Mouse (Mus musculus): ENCODE results near the gene Ppp5c. TPM values are rescaled to one million over a fixed set of nuclear protein-coding genes. Genes with fewer than 3 reads are reported as not detected.

Gene Ppp5c
- polyA plus RNA-seq, 1 experiment from 2014 or later = 128 TPM

DNA sequence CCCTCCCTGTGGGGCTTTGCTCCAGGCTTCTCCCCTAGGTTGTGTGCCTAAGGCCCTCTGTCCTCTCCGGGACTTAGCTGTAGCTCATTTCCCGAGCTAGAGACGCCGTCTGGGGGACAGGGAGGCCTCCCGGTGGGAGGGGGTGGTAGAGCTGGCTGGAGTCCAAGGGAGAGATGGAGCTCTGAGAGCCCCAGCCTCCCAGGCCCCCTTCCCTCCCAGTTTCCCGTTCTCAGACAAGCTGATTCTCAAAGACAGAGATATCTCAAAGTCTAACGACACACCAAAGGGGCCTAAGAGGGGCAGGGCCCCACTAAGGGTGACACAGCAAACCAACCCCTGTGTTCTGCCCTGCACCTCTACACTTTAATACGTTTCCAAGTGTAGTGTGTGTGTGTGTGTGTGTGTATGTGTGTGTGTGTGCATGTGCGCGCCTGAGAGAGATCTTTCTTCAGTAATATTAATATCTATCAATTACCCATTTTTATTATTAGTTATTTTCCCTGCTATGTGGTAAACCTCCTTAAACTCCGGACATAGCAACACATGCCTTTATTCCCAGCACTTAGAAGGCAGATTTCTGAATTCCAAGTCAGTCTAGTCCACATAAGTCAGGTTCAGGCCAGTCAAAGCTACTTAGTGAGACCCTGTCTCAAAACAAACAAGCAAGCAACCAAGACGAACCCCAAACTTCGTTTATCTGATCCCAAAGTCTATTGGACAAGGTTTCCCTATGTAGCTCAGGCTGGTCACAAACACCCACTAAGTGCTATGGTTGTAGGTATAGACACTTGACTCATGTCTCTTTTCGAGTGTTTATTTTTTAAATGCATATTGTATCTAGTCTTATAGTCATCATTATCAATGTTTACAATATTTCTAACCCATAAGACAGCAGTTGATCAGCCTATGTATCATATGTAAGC lies 29.1 kb upstream of the Ppp5c start:
- 36% methylated on average over 14 of the region's 14 CpGs for WGBS
- peak overlapping the region; percentile 33 for H3K4me3 ChIP-seq (ENCODE audit: low read depth, low read length)
- ATAC-seq (ENCODE audit: insufficient read depth, low FRiP score, low TSS enrichment) (no peak), DNase-seq (ENCODE audit: low spot score) (peak; percentile 45)
- 0 out of 2 replicates have a peak, but pooled peaks cover 2% of the 10 kb centered on the region for H3K9me3 ChIP-seq (ENCODE audit: control insufficient read depth, low read length)
- H3K27ac ChIP-seq (ENCODE audit: low read depth, low read length) = 0 out of 2 replicates have a peak overlapping the region, but pooled peaks have one; percentile 8
- peak overlapping the region; percentile 68 for H3K4me2 ChIP-seq (ENCODE audit: low read depth)
- H3K4me1 ChIP-seq (ENCODE audit: control insufficient read depth, insufficient read depth, low read length) = peaks cover 10% of the 10 kb centered on the region
- H3K9ac ChIP-seq (ENCODE audit: low read length) = peak overlapping the region; percentile 35; the same call in 1 of the 2 replicates
- no peaks in the 10 kb centered on the region for H3K27me3 ChIP-seq (ENCODE audit: control insufficient read depth, insufficient read depth, low read length)
- no peaks in the 10 kb centered on the region for H3K36me3 ChIP-seq (ENCODE audit: control insufficient read depth, insufficient read depth, low read length)

DNA sequence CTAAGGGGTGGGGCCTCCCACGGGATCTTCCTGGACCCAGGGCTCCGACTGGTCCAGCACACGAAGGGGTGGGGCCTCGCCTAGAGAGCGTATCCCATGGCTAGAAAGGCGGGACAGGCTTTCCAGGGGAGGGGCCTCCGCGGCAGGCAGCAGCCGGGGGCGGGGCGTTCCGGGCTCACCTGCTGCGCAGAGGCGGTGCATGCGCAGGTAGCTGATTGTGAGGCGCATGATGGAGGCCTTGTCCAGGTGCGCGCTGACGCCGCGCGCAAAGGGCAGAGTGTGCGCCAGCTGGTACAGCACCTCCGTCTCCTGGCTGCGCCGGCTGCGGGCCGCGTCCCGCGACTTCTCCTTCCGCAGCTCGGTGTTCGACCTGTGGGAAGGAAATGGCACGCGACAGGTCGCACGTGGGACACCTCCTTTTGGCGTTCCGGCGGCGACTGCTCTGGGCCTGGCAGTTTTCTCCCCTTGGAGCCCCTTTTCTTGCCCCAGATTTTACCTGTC lies 28.4 kb upstream of the Ppp5c start:
- Histone ChIP-seq H3K4me3 (ENCODE audit: low read depth, low read length) (peak overlapping the region; percentile 33), H3K9ac (ENCODE audit: low read length) (peak overlapping the region; percentile 35), H3K9me3 (ENCODE audit: control insufficient read depth, low read length) (0 out of 2 replicates have a peak, but pooled peaks cover 2% of the 10 kb centered on the region), H3K4me1 (ENCODE audit: control insufficient read depth, insufficient read depth, low read length) (peaks cover 10% of the 10 kb centered on the region), H3K27me3 (ENCODE audit: control insufficient read depth, insufficient read depth, low read length) (no peaks in the 10 kb centered on the region), H3K36me3 (ENCODE audit: control insufficient read depth, insufficient read depth, low read length) (no peaks in the 10 kb centered on the region), H3K4me2 (ENCODE audit: low read depth) (peak overlapping the region; percentile 68), H3K27ac (ENCODE audit: low read depth, low read length) (0 out of 2 replicates have a peak overlapping the region, but pooled peaks have one; percentile 8)
- DNase-seq (ENCODE audit: low spot score) (peak; percentile 66), ATAC-seq (ENCODE audit: insufficient read depth, low FRiP score, low TSS enrichment) (peak; percentile 52; the same call in 1 of the 2 replicates)
- WGBS = under 1% methylated on average over 37 of the region's 42 CpGs

DNA sequence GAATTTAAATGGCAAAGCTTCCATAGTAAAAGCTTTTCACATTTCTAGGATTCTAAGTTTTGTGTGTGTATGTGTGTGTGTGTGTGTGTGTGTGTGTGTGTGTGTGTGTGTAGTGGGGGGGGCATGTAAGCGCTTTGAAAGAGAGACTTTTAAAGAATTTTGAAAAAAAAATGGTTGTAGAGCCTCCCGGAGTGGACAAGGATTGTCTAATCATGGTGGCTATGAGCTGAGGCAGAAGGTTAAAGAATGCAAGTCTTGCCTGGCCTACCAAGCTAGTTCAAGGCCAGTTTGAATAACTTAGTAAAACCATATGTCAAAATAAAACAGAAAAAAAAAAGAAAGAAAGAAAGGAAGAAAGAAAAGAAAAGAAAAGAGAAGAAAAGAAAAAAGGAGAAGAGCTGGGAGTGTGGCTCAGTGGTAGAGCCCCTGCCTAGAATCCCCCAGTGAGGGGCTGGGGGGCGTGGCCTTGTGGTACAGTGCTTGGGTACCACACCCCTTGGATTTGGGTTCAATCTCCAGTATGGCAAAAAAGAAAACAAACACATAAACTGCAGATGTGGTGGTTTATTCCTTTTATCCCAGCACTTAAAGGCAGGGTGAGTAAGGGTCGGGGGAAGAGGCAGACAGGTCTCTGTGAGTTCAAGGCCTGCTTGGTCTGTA lies 27.7 kb upstream of the Ppp5c start:
- 90% methylated on average over 4 of the region's 4 CpGs for WGBS
- Histone ChIP-seq H3K4me2 (ENCODE audit: low read depth) (peak overlapping the region; percentile 68; the same call in 1 of the 2 replicates), H3K27ac (ENCODE audit: low read depth, low read length) (no peak overlapping the region), H3K9ac (ENCODE audit: low read length) (no peak overlapping the region), H3K36me3 (ENCODE audit: control insufficient read depth, insufficient read depth, low read length) (no peaks in the 10 kb centered on the region), H3K4me1 (ENCODE audit: control insufficient read depth, insufficient read depth, low read length) (peaks cover 10% of the 10 kb centered on the region), H3K27me3 (ENCODE audit: control insufficient read depth, insufficient read depth, low read length) (no peaks in the 10 kb centered on the region), H3K4me3 (ENCODE audit: low read depth, low read length) (no peak overlapping the region), H3K9me3 (ENCODE audit: control insufficient read depth, low read length) (0 out of 2 replicates have a peak, but pooled peaks cover 2% of the 10 kb centered on the region)
- no peak for DNase-seq (ENCODE audit: low spot score)
- ATAC-seq (ENCODE audit: insufficient read depth, low FRiP score, low TSS enrichment) = no peak

DNA sequence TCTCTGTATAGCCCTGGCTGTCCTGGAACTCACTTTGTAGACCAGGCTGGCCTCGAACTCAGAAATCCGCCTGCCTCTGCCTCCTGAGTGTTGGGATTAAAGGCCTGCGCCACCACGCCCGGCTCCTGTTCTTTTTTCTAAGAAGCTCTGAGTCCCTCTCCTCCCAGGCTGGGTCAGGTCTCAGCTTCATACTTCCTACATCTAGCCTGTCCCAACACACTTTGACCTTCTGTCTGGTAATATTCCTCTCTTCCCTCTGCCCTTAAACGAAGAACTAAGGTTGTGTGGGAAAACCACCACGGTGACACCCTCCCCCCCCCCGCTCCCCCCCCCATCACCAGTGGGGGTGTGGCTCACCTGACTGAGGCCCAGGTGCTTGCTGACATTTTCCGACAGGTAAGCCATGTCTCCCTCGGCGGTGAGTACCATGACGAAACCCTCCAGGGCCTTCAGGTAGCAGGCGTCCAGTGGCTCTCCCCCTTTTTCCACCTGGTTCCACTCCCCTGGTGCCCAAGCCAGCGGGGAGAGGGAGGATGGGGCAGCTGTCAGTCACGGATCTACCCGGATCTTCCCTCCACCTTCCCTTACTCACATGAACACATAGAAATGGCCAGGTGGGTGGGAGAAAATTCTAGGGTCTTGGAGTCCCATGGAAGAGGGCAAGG lies 26.7 kb upstream of the Ppp5c start:
- DNase-seq (ENCODE audit: low spot score) (no peak), ATAC-seq (ENCODE audit: insufficient read depth, low FRiP score, low TSS enrichment) (no peak)
- H3K9me3 ChIP-seq (ENCODE audit: control insufficient read depth, low read length) = 0 out of 2 replicates have a peak, but pooled peaks cover 2% of the 10 kb centered on the region
- H3K4me2 ChIP-seq (ENCODE audit: low read depth) = no peak overlapping the region
- H3K4me3 ChIP-seq (ENCODE audit: low read depth, low read length) = no peak overlapping the region
- no peak overlapping the region for H3K27ac ChIP-seq (ENCODE audit: low read depth, low read length)
- H3K9ac ChIP-seq (ENCODE audit: low read length) = no peak overlapping the region
- H3K36me3 ChIP-seq (ENCODE audit: control insufficient read depth, insufficient read depth, low read length) = no peaks in the 10 kb centered on the region
- peaks cover 10% of the 10 kb centered on the region for H3K4me1 ChIP-seq (ENCODE audit: control insufficient read depth, insufficient read depth, low read length)
- H3K27me3 ChIP-seq (ENCODE audit: control insufficient read depth, insufficient read depth, low read length) = no peaks in the 10 kb centered on the region
- WGBS = 88% methylated on average over 13 of the region's 16 CpGs

DNA sequence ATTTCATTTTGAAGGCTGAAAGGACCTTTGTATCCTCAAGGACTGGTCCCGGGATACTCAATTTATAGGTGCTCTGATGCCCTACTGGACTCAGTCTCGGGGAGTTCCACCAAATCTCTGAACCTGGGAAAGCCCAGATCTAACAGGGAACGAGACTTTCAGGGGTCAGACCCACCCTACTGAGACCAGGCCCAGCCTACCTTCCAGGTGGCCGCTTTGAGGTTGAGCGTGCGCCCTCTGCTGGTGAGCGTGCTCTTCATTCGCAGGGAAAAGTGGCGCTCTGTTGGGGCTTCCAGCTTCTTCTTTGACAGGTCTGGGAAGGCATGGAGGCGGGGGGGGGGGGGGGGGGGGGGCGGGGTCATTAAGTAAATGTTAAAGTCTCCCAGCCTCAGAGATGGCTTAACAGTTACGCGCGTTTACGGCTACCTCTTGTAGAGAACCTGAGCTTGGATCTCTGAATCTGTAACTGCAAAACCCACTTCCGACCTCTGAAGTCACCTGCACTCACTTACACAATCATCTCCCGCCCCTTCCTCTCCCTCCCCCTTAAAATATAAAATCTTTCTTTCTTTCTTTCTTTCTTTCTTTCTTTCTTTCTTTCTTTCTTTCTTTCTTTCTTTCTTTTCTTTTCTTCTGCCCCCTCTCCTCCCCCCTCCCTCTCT lies 23.3 kb upstream of the Ppp5c start:
- WGBS = 11% methylated on average over 13 of the region's 17 CpGs
- Histone ChIP-seq H3K4me3 (ENCODE audit: low read depth, low read length) (no peak overlapping the region), H3K9ac (ENCODE audit: low read length) (no peak overlapping the region), H3K9me3 (ENCODE audit: control insufficient read depth, low read length) (0 out of 2 replicates have a peak, but pooled peaks cover 2% of the 10 kb centered on the region), H3K36me3 (ENCODE audit: control insufficient read depth, insufficient read depth, low read length) (no peaks in the 10 kb centered on the region), H3K27me3 (ENCODE audit: control insufficient read depth, insufficient read depth, low read length) (no peaks in the 10 kb centered on the region), H3K27ac (ENCODE audit: low read depth, low read length) (no peak overlapping the region), H3K4me2 (ENCODE audit: low read depth) (no peak overlapping the region), H3K4me1 (ENCODE audit: control insufficient read depth, insufficient read depth, low read length) (no peaks in the 10 kb centered on the region)
- ATAC-seq (ENCODE audit: insufficient read depth, low FRiP score, low TSS enrichment) = no peak
- peak; percentile 62 for DNase-seq (ENCODE audit: low spot score)

DNA sequence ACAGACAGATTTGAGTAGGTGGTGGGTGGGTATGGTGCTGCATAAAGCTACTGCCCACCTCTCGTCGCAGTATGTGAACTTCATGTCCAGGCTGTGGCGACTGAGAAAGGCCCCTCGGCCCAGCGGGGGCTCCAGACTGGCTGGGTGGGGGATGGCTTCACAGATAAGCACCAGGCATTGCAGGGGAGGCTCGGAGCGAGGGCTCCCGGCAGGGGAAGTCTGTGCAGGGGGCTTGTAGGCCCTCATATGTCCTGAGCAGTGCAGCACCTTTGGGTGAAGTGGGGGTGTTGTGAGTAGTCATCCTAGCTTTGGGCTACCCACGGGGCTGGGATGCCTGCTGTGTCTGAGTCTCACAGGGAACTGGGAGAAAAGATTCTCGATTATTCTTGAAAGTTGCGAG lies 22.8 kb upstream of the Ppp5c start:
- Histone ChIP-seq H3K4me1 (ENCODE audit: control insufficient read depth, insufficient read depth, low read length) (no peaks in the 10 kb centered on the region), H3K27ac (ENCODE audit: low read depth, low read length) (no peak overlapping the region), H3K9me3 (ENCODE audit: control insufficient read depth, low read length) (0 out of 2 replicates have a peak, but pooled peaks cover 2% of the 10 kb centered on the region), H3K36me3 (ENCODE audit: control insufficient read depth, insufficient read depth, low read length) (no peaks in the 10 kb centered on the region), H3K27me3 (ENCODE audit: control insufficient read depth, insufficient read depth, low read length) (no peaks in the 10 kb centered on the region), H3K4me2 (ENCODE audit: low read depth) (no peak overlapping the region), H3K9ac (ENCODE audit: low read length) (no peak overlapping the region), H3K4me3 (ENCODE audit: low read depth, low read length) (no peak overlapping the region)
- ATAC-seq (ENCODE audit: insufficient read depth, low FRiP score, low TSS enrichment) (no peak), DNase-seq (ENCODE audit: low spot score) (no peak)
- 63% methylated on average over 11 of the region's 11 CpGs for WGBS

DNA sequence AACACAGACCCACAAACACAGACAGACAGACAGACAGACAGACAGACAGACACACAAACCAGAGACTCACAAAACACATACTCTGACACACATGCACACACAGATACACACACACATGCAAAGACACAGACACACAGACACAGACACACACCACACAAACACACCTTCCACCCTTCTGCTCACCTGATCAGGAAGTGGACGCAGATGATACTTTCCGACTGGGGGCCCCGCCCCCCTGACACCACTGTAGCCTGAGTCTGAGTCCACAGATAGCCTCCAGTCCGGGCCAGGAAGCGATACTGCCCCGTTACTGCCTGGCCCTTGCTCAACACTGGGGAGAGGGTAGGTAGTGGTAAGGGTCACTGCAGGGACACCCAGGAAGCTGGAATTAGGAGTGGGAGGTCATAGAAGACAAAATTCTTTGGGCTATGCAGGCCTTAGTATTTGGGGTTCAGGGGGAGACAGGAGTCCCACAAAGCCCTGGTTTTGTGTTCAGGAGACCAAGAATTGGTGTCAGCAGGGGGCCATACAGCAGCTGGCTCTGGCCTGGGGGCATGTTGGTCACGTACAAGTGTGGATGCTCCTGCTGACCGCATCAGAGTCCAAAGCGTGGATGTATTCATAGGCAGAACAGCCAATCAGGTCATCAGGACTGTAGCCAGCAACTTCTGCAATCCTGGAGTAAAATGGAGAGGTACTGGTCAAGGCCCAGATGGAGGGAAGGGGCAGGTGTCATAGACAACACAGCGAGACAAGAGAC lies 20.9 kb upstream of the Ppp5c start:
- WGBS = 93% methylated on average over 10 of the region's 10 CpGs

More for the DNA sequence above, 20.9 kb upstream of the Ppp5c start:
- H3K36me3 ChIP-seq (ENCODE audit: control insufficient read depth, insufficient read depth, low read length) = no peaks in the 10 kb centered on the region
- no peaks in the 10 kb centered on the region for H3K4me1 ChIP-seq (ENCODE audit: control insufficient read depth, insufficient read depth, low read length)
- no peak overlapping the region for H3K4me2 ChIP-seq (ENCODE audit: low read depth)
- H3K4me3 ChIP-seq (ENCODE audit: low read depth, low read length) = no peak overlapping the region
- 0 out of 2 replicates have a peak, but pooled peaks cover 2% of the 10 kb centered on the region for H3K9me3 ChIP-seq (ENCODE audit: control insufficient read depth, low read length)
- no peak overlapping the region for H3K9ac ChIP-seq (ENCODE audit: low read length)
- H3K27ac ChIP-seq (ENCODE audit: low read depth, low read length) = no peak overlapping the region
- DNase-seq (ENCODE audit: low spot score) = no peak
- no peaks in the 10 kb centered on the region for H3K27me3 ChIP-seq (ENCODE audit: control insufficient read depth, insufficient read depth, low read length)
- no peak for ATAC-seq (ENCODE audit: insufficient read depth, low FRiP score, low TSS enrichment)
